Mouse (Mus musculus) left cerebral cortex, adult 8-10 months (tissue): Measurements from ENCODE around the gene Dock3. TPM values are rescaled to one million over a fixed set of nuclear protein-coding genes. Genes with fewer than 3 reads are reported as not detected.

Experiments
- DNase-seq, 2 experiments: peaks; one replicate each; pipeline ENCODE4 v3.0.0; 2022; ENCODE audit warnings: low spot score in 2 of 2
- microRNA-seq, 2 experiments: library from miRNA; unstranded; fragments of <30 nt; microRNA quantifications; one replicate each; pipeline ENCODE4 v1.2.0; 2022
- total RNA-seq, 4 experiments: library from RNA; stranded (reverse); gene quantifications; 2 replicates each; pipeline ENCODE4 v1.2.4; 2022

Dock3 gene
- total RNA-seq, 4 experiments from 2014 or later: 191 to 234 (median 223) TPM

DNA sequence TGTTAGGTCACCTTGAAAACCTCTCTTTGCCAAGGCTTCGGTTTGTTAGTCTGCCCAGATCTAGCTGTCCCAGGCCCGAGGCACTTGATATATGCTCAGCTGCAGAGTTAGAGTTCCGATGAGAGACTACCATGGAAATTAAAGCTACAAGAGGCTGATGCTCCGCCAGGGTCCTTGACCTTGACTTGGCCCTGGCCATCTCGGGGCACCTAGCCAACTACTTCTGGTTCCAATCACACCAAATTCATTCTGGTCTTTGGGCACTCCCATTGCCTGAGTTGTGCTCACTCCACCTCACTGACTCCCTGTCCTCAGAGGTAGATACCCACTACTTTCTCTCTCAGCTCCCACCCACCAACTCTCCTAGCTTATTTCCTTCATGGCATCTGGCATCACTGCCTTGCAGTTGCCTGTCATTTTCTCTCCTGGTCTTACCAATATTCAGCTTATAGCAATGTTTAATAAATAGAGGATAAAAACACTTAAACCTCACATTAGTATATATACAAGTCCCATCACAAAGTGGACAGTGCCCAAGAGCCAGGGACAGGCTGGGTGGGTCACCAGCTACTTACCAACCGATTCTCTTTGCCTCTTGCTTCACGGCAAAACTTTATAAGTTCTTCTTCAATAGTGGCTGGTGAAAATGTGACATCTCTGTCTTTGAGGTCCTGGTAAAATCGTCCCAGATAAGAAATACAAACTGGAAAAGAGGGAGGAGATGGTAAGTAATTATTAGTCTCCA, 341.0 kb downstream of the Dock3 start:
- DNase-seq: peak in 1 of 2 experiments; percentile 29

GRCm38 (mm10) chr9:106889321-106889720, 342.4 kb downstream of the Dock3 start:
- no peak for DNase-seq

DNA sequence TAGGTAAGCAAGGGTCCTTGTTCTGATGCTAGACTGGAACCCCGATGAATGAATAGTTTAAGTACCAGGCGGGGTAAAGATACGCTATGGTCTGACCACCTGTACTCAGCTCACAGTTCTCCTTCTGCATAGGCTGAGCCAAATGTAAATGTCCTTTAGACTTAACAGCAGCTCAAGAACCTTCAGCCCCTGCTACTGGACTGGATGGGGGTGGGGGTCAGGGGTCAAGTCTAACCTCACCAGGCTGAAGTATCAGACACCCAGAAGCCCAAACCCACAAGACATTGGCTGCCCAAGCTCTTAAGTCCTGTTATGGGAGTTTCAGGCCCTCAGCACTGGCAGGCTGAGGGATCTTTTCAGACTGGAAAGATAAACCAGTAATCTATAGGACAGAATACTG, 343.4 kb downstream of the Dock3 start:
- no peak for DNase-seq

DNA sequence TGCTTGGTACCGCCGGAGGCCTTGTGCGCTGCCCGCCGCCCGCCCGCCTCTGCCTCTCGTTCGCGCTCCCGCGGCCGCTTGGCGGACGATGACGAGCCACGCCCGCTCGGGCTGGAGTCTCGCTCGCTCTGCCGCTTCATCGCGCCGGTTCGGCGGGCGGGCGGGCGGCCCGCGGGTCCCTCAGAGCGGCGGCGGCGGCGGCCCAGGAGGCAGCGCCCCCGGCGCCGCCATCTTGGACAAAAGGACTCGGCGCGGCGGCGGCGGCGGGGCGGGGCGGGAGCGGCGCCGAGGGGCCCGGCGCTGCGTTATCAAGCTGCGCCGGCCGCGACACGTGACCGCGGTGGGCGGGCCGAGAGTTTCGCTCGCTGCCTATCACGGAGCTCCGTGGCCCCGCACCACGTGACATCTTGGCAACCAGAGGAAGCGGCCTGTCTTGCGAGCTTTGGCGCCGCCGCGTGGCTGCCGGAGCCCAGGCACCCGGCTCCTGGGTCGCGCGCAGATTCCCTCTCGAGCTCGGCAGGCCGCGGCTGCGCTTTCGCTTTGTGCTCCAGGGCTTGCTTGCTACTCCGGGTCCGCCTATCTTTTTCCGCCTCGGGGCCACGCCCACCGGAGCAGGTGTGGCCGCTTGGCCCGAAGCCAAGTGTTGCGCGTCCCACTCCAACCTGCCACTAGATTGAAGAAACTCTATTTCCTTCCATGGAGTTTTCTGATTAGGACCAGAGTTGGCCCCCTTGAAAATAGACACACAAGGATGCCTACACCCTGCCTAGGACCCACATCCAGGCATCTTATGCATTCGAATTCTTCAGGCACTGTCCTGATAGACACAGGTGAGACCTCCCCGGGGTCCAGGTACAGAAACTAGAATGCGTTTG, 344.6 kb downstream of the Dock3 start, which contains the start of gene Rbm15b:
Gene Rbm15b (minus strand): TSS at position 601 of the 875 bp plus-strand sequence.
- DNase-seq: peak; percentile 94 to 98

DNA sequence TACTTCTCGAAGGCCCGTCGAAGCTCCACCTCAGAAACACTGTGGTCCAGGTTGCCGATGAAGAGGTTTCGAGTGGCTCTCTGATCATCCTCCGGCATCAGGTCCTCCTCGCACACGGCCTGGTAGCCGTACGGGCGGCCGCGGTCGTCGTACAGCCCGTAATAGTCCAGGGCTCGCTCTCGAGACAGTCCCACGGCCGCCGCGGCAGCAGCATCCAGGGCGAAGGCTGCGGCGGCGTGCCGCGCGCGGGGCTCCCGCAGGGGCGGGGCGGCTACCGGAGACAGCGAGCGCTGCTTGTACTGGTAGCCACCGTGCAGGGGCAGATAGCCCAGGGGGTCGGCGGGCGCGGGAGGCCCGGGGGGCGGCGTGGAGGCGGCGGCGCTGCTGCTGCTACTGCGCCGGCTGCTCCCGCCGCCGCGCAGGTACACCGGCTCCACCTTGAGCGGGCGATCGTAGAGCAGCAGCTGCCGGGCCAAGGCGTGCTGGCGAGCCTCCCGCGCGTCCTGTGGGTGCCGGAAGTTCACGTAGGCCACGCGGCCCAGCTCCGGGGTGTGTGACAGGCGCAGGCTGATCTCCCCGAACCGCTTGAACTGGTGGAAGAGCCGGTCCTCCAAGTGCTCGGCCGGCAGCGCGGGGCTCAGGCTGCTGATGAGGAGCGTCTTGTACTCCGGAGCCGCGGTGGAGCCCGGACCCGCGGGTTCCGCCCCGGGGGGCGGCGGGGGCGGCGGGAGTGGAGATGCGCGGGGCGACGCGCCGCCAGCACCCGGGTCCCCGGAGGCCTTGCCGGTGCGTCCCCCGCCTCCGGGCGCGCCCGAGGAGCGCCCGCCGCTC, 345.6 kb downstream of the Dock3 start:
- peak in 1 of 2 experiments; percentile 43 for DNase-seq

- DNase-seq: no peak
Measured at GRCm38 (mm10) chr9:106884996-106885900, 346.5 kb downstream of the Dock3 start.

- DNase-seq: no peak
Measured at GRCm38 (mm10) chr9:106884306-106884705, 347.4 kb downstream of the Dock3 start.

- no peak for DNase-seq
Measured at GRCm38 (mm10) chr9:106883085-106883484, 348.6 kb downstream of the Dock3 start.

- DNase-seq: no peak
Measured at GRCm38 (mm10) chr9:106882176-106882575, 349.5 kb downstream of the Dock3 start.

DNA sequence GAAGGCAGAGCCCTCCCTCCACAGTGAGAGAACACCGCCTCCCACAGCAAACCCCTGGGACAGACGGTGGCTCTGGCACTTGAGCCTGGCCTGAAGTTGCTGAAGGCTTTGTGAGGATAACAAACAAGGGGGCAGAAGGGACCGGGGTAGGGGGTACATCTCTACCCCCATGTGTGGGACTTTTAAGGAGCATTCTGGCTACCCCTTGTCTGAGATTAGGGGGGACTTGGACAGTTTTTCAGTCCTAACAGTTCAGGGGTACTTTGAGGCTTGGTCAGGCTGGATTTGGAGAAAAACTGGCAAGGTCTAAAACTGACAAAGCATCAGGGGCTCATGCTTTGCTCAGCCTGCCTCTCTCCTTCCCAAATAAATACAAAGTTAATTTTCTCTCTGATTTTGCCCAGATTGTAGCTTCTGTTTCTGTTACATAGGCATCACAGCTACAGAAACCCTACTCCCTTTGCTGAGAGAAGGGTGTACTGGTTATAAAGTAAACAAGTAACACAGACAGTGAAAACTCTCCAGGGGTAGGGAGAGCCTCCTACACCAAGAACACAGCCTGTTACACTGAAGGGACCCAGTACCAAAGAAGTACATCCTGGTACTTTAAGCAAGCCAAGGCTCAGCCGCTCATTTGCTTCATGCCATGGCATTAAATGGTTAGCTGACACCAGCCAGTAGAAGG, 350.5 kb downstream of the Dock3 start:
- DNase-seq: no peak

GRCm38 (mm10) chr9:106879471-106879870, 352.2 kb downstream of the Dock3 start:
- DNase-seq: no peak

DNA sequence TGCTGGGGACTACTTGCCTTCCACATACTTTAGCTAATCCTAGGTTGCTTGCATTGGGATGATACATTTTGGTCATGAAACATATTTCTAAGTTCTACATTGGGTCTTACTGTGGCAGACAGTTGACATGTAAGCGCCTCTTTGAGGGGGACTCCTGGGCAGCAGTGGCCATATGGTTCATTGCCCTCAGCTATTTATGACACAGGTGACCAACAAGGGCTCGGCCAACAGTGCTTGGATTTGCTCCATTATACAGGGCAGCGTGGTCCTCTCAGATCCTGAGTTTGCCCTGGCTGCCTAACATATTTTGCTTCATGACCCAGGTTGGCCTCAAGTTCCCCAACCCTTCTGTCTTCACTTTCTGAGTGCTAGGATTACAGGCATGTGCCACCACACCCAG, 355.0 kb downstream of the Dock3 start:
- DNase-seq: no peak

GRCm38 (mm10) chr9:106874216-106874615, 357.5 kb downstream of the Dock3 start:
- no peak for DNase-seq

DNA sequence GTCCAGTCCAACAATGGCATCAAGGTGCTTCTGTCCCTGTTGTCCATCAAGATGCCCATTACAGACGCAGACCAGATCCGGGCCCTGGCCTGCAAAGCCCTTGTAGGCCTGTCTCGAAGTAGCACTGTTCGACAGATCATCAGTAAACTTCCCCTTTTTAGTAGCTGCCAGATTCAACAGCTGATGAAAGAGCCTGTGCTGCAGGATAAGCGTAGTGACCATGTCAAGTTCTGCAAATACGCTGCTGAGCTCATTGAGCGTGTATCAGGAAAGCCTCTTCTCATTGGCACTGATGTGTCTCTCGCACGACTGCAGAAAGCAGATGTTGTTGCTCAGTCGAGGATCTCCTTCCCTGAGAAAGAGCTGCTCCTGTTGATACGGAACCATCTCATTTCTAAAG, 373.7 kb downstream of the Dock3 start:
- DNase-seq: no peak

- no peak for DNase-seq
Measured at GRCm38 (mm10) chr9:106856664-106857063, 375.0 kb downstream of the Dock3 start.

Small RNA genes lying within 50 kb of the gene (microRNA-seq; reads per million reads assigned to microRNA genes)
- 0.21 to 0.66 reads per million in 2 experiments for gene Gm22238

Other genes starting within 250 kb of the Dock3 start
- gene Mapkapk3, start 58.0 kb upstream of the Dock3 start, total RNA-seq: 1 to 10 TPM; 2.4 to 3.9 (median 3.2) TPM
- gene Cish, start 64.1 kb upstream of the Dock3 start, total RNA-seq: 10 to 100 TPM in 1 of 4 experiments, 1 to 10 TPM in 3; 7.2 to 12.2 (median 9.2) TPM
- 10 to 100 TPM; 14.9 to 20.6 (median 18.7) TPM for gene Hemk1, start 106.4 kb upstream of the Dock3 start, total RNA-seq
- 1 to 10 TPM; 5.6 to 7.1 (median 6.2) TPM for gene 6430571L13Rik, start 108.7 kb upstream of the Dock3 start, total RNA-seq
- gene Cacna2d2, start 167.7 kb upstream of the Dock3 start, total RNA-seq: 10 to 100 TPM; 37.3 to 49.0 (median 44.8) TPM